Mouse (Mus musculus) cerebellum, adult 2 months (tissue): ENCODE data around the gene Acp6. TPM values are rescaled to one million over a fixed set of nuclear protein-coding genes. Genes with fewer than 3 reads are reported as not detected.

Experiments used
- DNase-seq, 2 experiments: peaks; one replicate each; pipeline ENCODE4 v3.0.0; 2021
- H3K27ac ChIP-seq: fragments of 200-500 bp; 2 replicates; pipeline ENCODE4 v1.5.1; 2012; ENCODE audit warnings: low read length, control low read depth, inconsistent platforms; ENCODE audit not compliant: insufficient read depth
- H3K27me3 ChIP-seq: fragments of 200-500 bp; 2 replicates; pipeline ENCODE4 v1.6.1; 2012; ENCODE audit warnings: inconsistent platforms, mild to moderate bottlenecking, low read length, moderate library complexity; ENCODE audit not compliant: control insufficient read depth, insufficient read depth
- H3K4me1 ChIP-seq: fragments of 200-500 bp; 2 replicates; pipeline ENCODE4 v1.6.1; 2011; ENCODE audit warnings: low read length; ENCODE audit not compliant: control insufficient read depth, insufficient read depth
- H3K4me3 ChIP-seq: fragments of 200-500 bp; replicated peaks from 2 replicates; pipeline ENCODE3; 2011; ENCODE audit warnings: mild to moderate bottlenecking, low read depth, low read length, control low read depth; ENCODE audit not compliant: insufficient read depth
- CTCF ChIP-seq: fragments of 200-500 bp; IDR thresholded peaks from 2 replicates; pipeline ENCODE4 v1.5.1; 2011; ENCODE audit warnings: low read depth, mild to moderate bottlenecking, control low read depth, low read length, moderate library complexity, borderline replicate concordance; ENCODE audit not compliant: insufficient read depth
- POLR2A ChIP-seq: fragments of 200-500 bp; IDR thresholded peaks from 2 replicates; pipeline ENCODE4 v1.6.1; 2011; ENCODE audit warnings: low read length, control low read depth, borderline replicate concordance; ENCODE audit not compliant: insufficient read depth
- WGBS: fragments of 180-500 bp; shearing (Covaris S2); methylation state at CpG from one replicate; pipeline ENCODE4 v1.1.7; 2018; 5-methylcytosine and 5-hydroxymethylcytosine counted together
- polyA plus RNA-seq: library from polyadenylated mRNA; depleted of rRNA; stranded (reverse); fragments of >200 nt; gene quantifications from 2 replicates; pipeline ENCODE4 v1.2.3, GENCODE M21; 2012

The Acp6 gene
- polyA plus RNA-seq, 1 experiment, result 43.8 TPM

- WGBS, result 86% methylated on average over 6 of the region's 6 CpGs
- Histone ChIP-seq H3K4me3 (no peak overlapping the region), H3K27me3 (no peaks in the 10 kb centered on the region), H3K27ac (no peak overlapping the region), H3K4me1 (no peaks in the 10 kb centered on the region; the same call in 1 of the 2 replicates)
- no peak for DNase-seq
- TF ChIP-seq CTCF (no peak), POLR2A (no peak)
Measured at GRCm38 (mm10) chr3:97171531-97171930, 13.0 kb downstream of the Acp6 start.

GRCm38 (mm10) chr3:97172231-97172630 is 13.7 kb downstream of the Acp6 start:
- no peak for DNase-seq
- 34% methylated on average over 9 of the region's 9 CpGs for WGBS
- no peak overlapping the region for H3K4me3 ChIP-seq
- no peak for TF ChIP-seq CTCF
- TF ChIP-seq POLR2A, result no peak
- H3K4me1 ChIP-seq, result no peaks in the 10 kb centered on the region; the same call in 1 of the 2 replicates
- H3K27me3 ChIP-seq, result no peaks in the 10 kb centered on the region
- H3K27ac ChIP-seq, result no peak overlapping the region

GRCm38 (mm10) chr3:97172632-97173031 is 14.1 kb downstream of the Acp6 start:
- Histone ChIP-seq H3K4me3 (no peak overlapping the region), H3K27ac (no peak overlapping the region), H3K4me1 (no peaks in the 10 kb centered on the region; the same call in 1 of the 2 replicates), H3K27me3 (no peaks in the 10 kb centered on the region)
- TF ChIP-seq CTCF (no peak), POLR2A (no peak)
- DNase-seq, result no peak
- WGBS, result 53% methylated on average over 5 of the region's 5 CpGs

GRCm38 (mm10) chr3:97178885-97179284 is 20.3 kb downstream of the Acp6 start:
- no peaks in the 10 kb centered on the region for H3K27me3 ChIP-seq
- no peak for DNase-seq
- H3K4me3 ChIP-seq, result no peak overlapping the region
- no peaks in the 10 kb centered on the region for H3K4me1 ChIP-seq
- TF ChIP-seq CTCF, result no peak
- no peak for TF ChIP-seq POLR2A
- 86% methylated on average over 6 of the region's 6 CpGs for WGBS
- no peak overlapping the region for H3K27ac ChIP-seq

- Histone ChIP-seq H3K4me1 (no peaks in the 10 kb centered on the region), H3K27ac (no peak overlapping the region), H3K4me3 (no peak overlapping the region), H3K27me3 (no peaks in the 10 kb centered on the region)
- no peak for DNase-seq
- TF ChIP-seq CTCF, result no peak
- no peak for TF ChIP-seq POLR2A
- WGBS, result 34% methylated on average over 6 of the region's 6 CpGs
Measured at GRCm38 (mm10) chr3:97180527-97180926, 21.9 kb downstream of the Acp6 start.

- 48% methylated on average over 3 of the region's 3 CpGs for WGBS
- TF ChIP-seq POLR2A (no peak), CTCF (peak; percentile 57; the same call in 1 of the 2 replicates)
- DNase-seq, result peak in 1 of 2 experiments; percentile 28
- Histone ChIP-seq H3K27me3 (no peaks in the 10 kb centered on the region), H3K4me3 (no peak overlapping the region), H3K27ac (no peak overlapping the region), H3K4me1 (no peaks in the 10 kb centered on the region)
Measured at GRCm38 (mm10) chr3:97183810-97184209, 25.2 kb downstream of the Acp6 start.

GRCm38 (mm10) chr3:97185098-97185860 is 26.7 kb downstream of the Acp6 start:
- TF ChIP-seq POLR2A (no peak), CTCF (peak; percentile 92)
- no peak overlapping the region for H3K4me3 ChIP-seq
- WGBS, result 45% methylated on average over 10 of the region's 10 CpGs
- no peaks in the 10 kb centered on the region for H3K27me3 ChIP-seq
- DNase-seq, result peak; percentile 63 to 68
- H3K4me1 ChIP-seq, result no peaks in the 10 kb centered on the region
- no peak overlapping the region for H3K27ac ChIP-seq

- no peak for DNase-seq
- WGBS, result 86% methylated on average over 8 of the region's 8 CpGs
- no peak for TF ChIP-seq CTCF
- TF ChIP-seq POLR2A, result no peak
- Histone ChIP-seq H3K27me3 (no peaks in the 10 kb centered on the region), H3K4me1 (no peaks in the 10 kb centered on the region), H3K4me3 (no peak overlapping the region), H3K27ac (no peak overlapping the region)
Measured at GRCm38 (mm10) chr3:97196571-97196970, 38.0 kb downstream of the Acp6 start.
